In the genomic region with DNA sequence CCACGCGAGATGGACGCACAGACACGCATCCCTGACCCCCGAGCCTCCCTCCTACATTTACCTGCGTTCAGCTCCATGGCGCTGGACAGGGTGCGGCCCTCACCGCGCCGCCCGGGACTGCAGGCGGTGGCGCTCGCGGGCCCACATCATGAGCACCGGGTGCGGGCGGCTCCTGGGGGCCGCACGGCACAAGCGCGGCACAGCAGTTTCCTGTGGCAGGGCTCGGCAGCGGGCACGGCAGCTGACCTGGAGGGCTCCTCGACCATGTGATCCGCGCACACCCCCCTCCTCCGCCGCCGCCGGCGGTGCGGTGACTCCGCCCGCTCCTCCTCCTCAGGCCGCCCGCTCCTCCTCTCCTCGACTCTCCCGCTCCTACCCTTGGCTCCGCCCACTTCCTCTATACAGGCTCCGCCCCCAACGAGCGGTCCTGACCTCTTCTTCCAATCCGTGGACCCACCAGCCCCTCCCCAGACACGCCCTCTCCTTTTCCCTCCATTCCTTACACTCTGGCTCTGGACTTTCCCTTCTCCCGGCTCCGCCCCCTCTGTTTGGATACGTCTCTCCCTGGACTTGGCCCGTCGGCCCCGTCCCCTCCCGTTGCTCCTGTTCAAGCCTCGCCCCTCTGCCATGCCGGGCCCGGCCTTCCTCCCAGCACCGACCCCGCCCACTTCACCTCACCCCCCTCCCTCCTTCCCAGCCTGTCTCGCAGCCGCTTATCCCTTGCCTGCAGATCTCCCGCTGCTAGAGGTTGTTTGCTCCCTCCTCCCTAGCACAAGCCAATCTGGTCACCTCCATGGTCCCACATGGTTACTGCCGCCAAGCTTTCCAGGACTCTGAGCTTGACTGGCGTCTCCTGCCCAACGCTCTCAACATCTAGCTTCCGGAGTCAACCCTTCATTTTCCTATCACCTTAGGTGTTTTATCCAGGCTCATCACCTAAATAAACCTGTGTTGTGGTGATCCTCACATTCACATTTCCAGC, we compare ENCODE assay signal across 8 mouse cellular contexts. TPM values are rescaled to one million over a fixed set of nuclear protein-coding genes. Genes with fewer than 3 reads are reported as not detected.
DNase-seq lines count a peak whose midpoint lies in the region; ATAC-seq and TF ChIP-seq lines count a peak whose summit lies in the region.

TSS of gene Nr1d2 (minus strand) at position 378 of the 982 bp plus-strand sequence.

- H3K9me3 ChIP-seq in CH12.LX (replicated peaks; ENCODE audit: low read length): no peaks in the 10 kb centered on the region
- no peaks in the 10 kb centered on the region for H3K9me3 ChIP-seq in forebrain, embryonic 11.5 days (ENCODE audit: control insufficient read depth, low read length)
- H3K9me3 ChIP-seq in heart, embryonic 16.5 days (replicated peaks; ENCODE audit: control insufficient read depth, low read length): no peaks in the 10 kb centered on the region
- H3K9me3 ChIP-seq in liver, embryonic 15.5 days (replicated peaks): no peaks in the 10 kb centered on the region
- H3K9me3 ChIP-seq in neural tube, embryonic 12.5 days: no peaks in the 10 kb centered on the region

- TF ChIP-seq RAD21 in CH12.LX (IDR thresholded peaks at IDR 0.05; ENCODE audit: low read depth, low read length): no peak

- H3K9ac ChIP-seq in CH12.LX (ENCODE audit: insufficient read depth, low read depth): peak within 1 kb of the TSS; percentile 56
- peak within 1 kb of the TSS; percentile 58 for H3K9ac ChIP-seq in forebrain, embryonic 11.5 days (ENCODE audit: low read length)
- peak within 1 kb of the TSS; percentile 79 for H3K9ac ChIP-seq in heart, embryonic 16.5 days (ENCODE audit: low read length)
- peak within 1 kb of the TSS; percentile 60 for H3K9ac ChIP-seq in liver, embryonic 15.5 days
- H3K9ac ChIP-seq in neural tube, embryonic 12.5 days: peak within 1 kb of the TSS; percentile 63

- no peak for TF ChIP-seq EP300 in CH12.LX (IDR thresholded peaks at IDR 0.05; ENCODE audit: low read length)

- H3K36me3 ChIP-seq in CH12.LX (replicated peaks in 1 of 2; ENCODE audit: control insufficient read depth in 1 of 2, insufficient read depth in 1 of 2, low read length in 1 of 2): no peaks in the 10 kb centered on the region
- H3K36me3 ChIP-seq in forebrain, embryonic 11.5 days (ENCODE audit: control insufficient read depth, insufficient read depth, low read length): no peaks in the 10 kb centered on the region
- no peaks in the 10 kb centered on the region for H3K36me3 ChIP-seq in heart, embryonic 16.5 days (ENCODE audit: control insufficient read depth, insufficient read depth)
- H3K36me3 ChIP-seq in liver, embryonic 15.5 days (replicated peaks): no peaks in the 10 kb centered on the region
- no peaks in the 10 kb centered on the region for H3K36me3 ChIP-seq in neural tube, embryonic 12.5 days

- TF ChIP-seq CTCF in CH12.LX (conservative IDR thresholded peaks at IDR 0.05 in 1 of 2, IDR thresholded peaks at IDR 0.05 in 1 of 2; ENCODE audit: low read depth in 2 of 2, low read length in 2 of 2): peak in 1 of 2 experiments; percentile 24; a peak in 1 of 4 replicates

- WGBS in forebrain, embryonic 11.5 days: 1% methylated on average over 53 of the region's 66 CpGs
- WGBS in heart, embryonic 16.5 days: under 1% methylated on average over 53 of the region's 66 CpGs
- under 1% methylated on average over 56 of the region's 66 CpGs for WGBS in liver, embryonic 15.5 days (ENCODE audit: insufficient replicate concordance)
- WGBS in neural tube, embryonic 12.5 days: under 1% methylated on average over 64 of the region's 66 CpGs

- dilution Hi-C loops in CH12.LX (cut with MboI; ENCODE audit: extremely low pct_ligation_motif_present, extremely low pct_unique_long_range_greater_than_20kb, low sequenced_read_pairs): no loop called here

- peak; percentile 97 for DNase-seq in CH12.LX (ENCODE audit: extremely low read depth)
- peak; percentile 96 for DNase-seq in c-Kit-positive CD71-positive TER-119-negative erythroid progenitor cells, embryonic 14.5 days (ENCODE audit: low read depth)
- DNase-seq in forebrain, embryonic 11.5 days (ENCODE audit: low spot score): peak; percentile 98
- peak; percentile 99 to 100 for DNase-seq in kidney, postnatal 36 days
- peak; percentile 97 for DNase-seq in telencephalon, adult 2 months (ENCODE audit: low read depth, low spot score)

- H3K79me2 ChIP-seq in CH12.LX (replicated peaks; ENCODE audit: control insufficient read depth, extremely low read depth, insufficient read depth, poor library complexity, severe bottlenecking): no peaks in the 10 kb centered on the region

- ATAC-seq in forebrain, embryonic 11.5 days (replicated peaks; ENCODE audit: low FRiP score): peak; percentile 93
- ATAC-seq in heart, embryonic 16.5 days (replicated peaks; ENCODE audit: extremely low read depth, insufficient read depth, low FRiP score): peak; percentile 89
- peak; percentile 83 for ATAC-seq in liver, embryonic 15.5 days (ENCODE audit: insufficient read depth)
- ATAC-seq in neural tube, embryonic 12.5 days (ENCODE audit: low FRiP score, low read depth): peak; percentile 94

- peaks cover 0 to 34% of the 10 kb centered on the region in 2 experiments; a peak in 2 of 4 replicates for H3K4me1 ChIP-seq in CH12.LX (ENCODE audit: control insufficient read depth in 1 of 2, insufficient read depth in 2 of 2)
- no peaks in the 10 kb centered on the region for H3K4me1 ChIP-seq in forebrain, embryonic 11.5 days (replicated peaks; ENCODE audit: control insufficient read depth, insufficient read depth, low read length)
- peaks cover 10% of the 10 kb centered on the region for H3K4me1 ChIP-seq in heart, embryonic 16.5 days (ENCODE audit: control insufficient read depth, insufficient read depth, low read length)
- peaks cover 21% of the 10 kb centered on the region for H3K4me1 ChIP-seq in liver, embryonic 15.5 days (replicated peaks)
- no peaks in the 10 kb centered on the region for H3K4me1 ChIP-seq in neural tube, embryonic 12.5 days

- TF ChIP-seq POLR2A in CH12.LX (IDR thresholded peaks at IDR 0.05; ENCODE audit: low read depth, low read length): peak; percentile 22; the same call in 1 of the 2 replicates

- peak within 1 kb of the TSS; percentile 83 for H3K4me2 ChIP-seq in CH12.LX (ENCODE audit: insufficient read depth, low read depth, poor library complexity, severe bottlenecking)
- H3K4me2 ChIP-seq in forebrain, embryonic 11.5 days (ENCODE audit: low read depth, low read length, severe bottlenecking): peak within 1 kb of the TSS; percentile 68
- peak within 1 kb of the TSS; percentile 76 for H3K4me2 ChIP-seq in heart, embryonic 16.5 days (ENCODE audit: low read depth, low read length)
- peak within 1 kb of the TSS; percentile 98 for H3K4me2 ChIP-seq in liver, embryonic 15.5 days
- peak within 1 kb of the TSS; percentile 73 for H3K4me2 ChIP-seq in neural tube, embryonic 12.5 days (replicated peaks)

- in situ Hi-C loops in CH12.LX (cut with MboI; ENCODE audit: low pct_ligation_motif_present, low pct_unique_long_range_greater_than_20kb, low sequenced_read_pairs): loop anchor here (5.0 kb wide), 1 partner anchor 33 kb away; the partner anchor contains the start of genes Nkiras1 and Rpl15

- H3K27me3 ChIP-seq in CH12.LX (replicated peaks): peaks cover 12% of the 10 kb centered on the region
- no peaks in the 10 kb centered on the region for H3K27me3 ChIP-seq in forebrain, embryonic 11.5 days (ENCODE audit: control insufficient read depth, insufficient read depth, low read length)
- H3K27me3 ChIP-seq in heart, embryonic 16.5 days (ENCODE audit: control insufficient read depth, insufficient read depth, low read length): no peaks in the 10 kb centered on the region
- H3K27me3 ChIP-seq in liver, embryonic 15.5 days: no peaks in the 10 kb centered on the region
- H3K27me3 ChIP-seq in neural tube, embryonic 12.5 days (replicated peaks): no peaks in the 10 kb centered on the region

- H3K4me3 ChIP-seq in CH12.LX (replicated peaks in 1 of 3; ENCODE audit: low read depth in 2 of 3, low read length in 2 of 3, poor library complexity in 1 of 3): peak within 1 kb of the TSS; percentile 60 to 84 (median 67)
- H3K4me3 ChIP-seq in forebrain, embryonic 11.5 days (ENCODE audit: low read depth, low read length): peak within 1 kb of the TSS; percentile 71
- H3K4me3 ChIP-seq in heart, embryonic 16.5 days (ENCODE audit: low read length): peak within 1 kb of the TSS; percentile 77
- peak within 1 kb of the TSS; percentile 74 for H3K4me3 ChIP-seq in liver, embryonic 15.5 days (replicated peaks)
- peak within 1 kb of the TSS; percentile 79 for H3K4me3 ChIP-seq in neural tube, embryonic 12.5 days

- H3K27ac ChIP-seq in CH12.LX (ENCODE audit: insufficient read depth, low read depth): peak within 1 kb of the TSS; percentile 39; the same call in 1 of the 2 replicates
- H3K27ac ChIP-seq in forebrain, embryonic 11.5 days (ENCODE audit: low read depth, low read length): peak within 1 kb of the TSS; percentile 31; the same call in 1 of the 2 replicates
- H3K27ac ChIP-seq in heart, embryonic 16.5 days (ENCODE audit: low read length): peak within 1 kb of the TSS; percentile 93
- peak within 1 kb of the TSS; percentile 71 for H3K27ac ChIP-seq in liver, embryonic 15.5 days (replicated peaks)
- H3K27ac ChIP-seq in neural tube, embryonic 12.5 days: peak within 1 kb of the TSS; percentile 39; the same call in 1 of the 2 replicates

TF ChIP-seq in CH12.LX, 34 proteins besides CTCF, POLR2A, EP300 and RAD21:
- TF ChIP-seq NELFE (IDR thresholded peaks at IDR 0.05; ENCODE audit: low read depth, low read length) (no peak), CHD1 (IDR thresholded peaks at IDR 0.05; ENCODE audit: low read depth, low read length) (no peak), ETS1 (conservative IDR thresholded peaks at IDR 0.05; ENCODE audit: low read depth, low read length) (no peak), MXI1 (IDR thresholded peaks at IDR 0.05; ENCODE audit: low read depth, low read length) (peak; percentile 86; the same call in 1 of the 2 replicates), MYC (IDR thresholded peaks at IDR 0.05; ENCODE audit: low read depth, low read length) (peak; percentile 9; the same call in 1 of the 2 replicates), TCF12 (IDR thresholded peaks at IDR 0.05; ENCODE audit: low read depth, low read length) (no peak), BHLHE40 (IDR thresholded peaks at IDR 0.05; ENCODE audit: low read depth, low read length) (peak; percentile 3; the same call in 1 of the 2 replicates), ELF1 (IDR thresholded peaks at IDR 0.05; ENCODE audit: low read depth, low read length) (peak; percentile 77), MAZ (IDR thresholded peaks at IDR 0.05; ENCODE audit: low read depth, low read length) (0 out of 2 replicates have a peak, but pooled peaks have one; percentile 39)

RNA-seq across cellular contexts. Expression of gene Nr1d2, which starts in this region (rescaled TPM):
- total RNA-seq in CH12.LX (2012; rRNA removed): 4.5 and 5.1 TPM in 2 replicates
- 8.4 and 9.3 TPM in 2 replicates for total RNA-seq in CH12.LX (2014; rRNA removed)
- polyA plus RNA-seq in CH12.LX (2012; ENCODE audit: insufficient read length, low read depth): 5.6 and 6.8 TPM in 2 replicates
- 5.5 and 6.3 TPM in 2 replicates for polyA plus RNA-seq in forebrain, embryonic 11.5 days (2014; fragmentation: Nextera tagmentation; extraction: Ambion mirVana)
- 11.8 and 12.3 TPM in 2 replicates for polyA plus RNA-seq in heart, embryonic 16.5 days (2015; fragmentation: Nextera tagmentation; extraction: Ambion mirVana)
- polyA plus RNA-seq in liver, embryonic 15.5 days (2015; fragmentation: Nextera tagmentation; extraction: Ambion mirVana): 1.5 TPM in 2 replicates
- polyA plus RNA-seq in neural tube, embryonic 12.5 days (2016; fragmentation: Nextera tagmentation; extraction: Ambion mirVana): 4.8 TPM in 2 replicates

Comparison
In these comparisons a context has a peak if more than half of its experiments do, and no peak if none do; other contexts are left out.
1. Peak in every context shown above with its lines: DNase-seq, ATAC-seq, H3K4me3 ChIP-seq and H3K27ac ChIP-seq.
2. H3K27ac ChIP-seq: peak in every context shown above with its lines; median percentile 93 in heart, embryonic 16.5 days; 71 in liver, embryonic 15.5 days; 39 in CH12.LX; 39 in neural tube, embryonic 12.5 days; 31 in forebrain, embryonic 11.5 days.